9 mouse cellular contexts compared by ENCODE assay signal in genomic region chr5:134572508-134573214, GRCm38 (mm10). TPM values are rescaled to one million over a fixed set of nuclear protein-coding genes. Genes with fewer than 3 reads are reported as not detected.
DNase-seq lines count a peak whose midpoint lies in the region; ATAC-seq and TF ChIP-seq lines count a peak whose summit lies in the region.
"Had no signal": no experiment of that assay in that cellular context is flagged by ENCODE, and none has a peak within 500 bp of the region (broad histone marks: within the 10 kb centered on the region; RNA-seq: fewer than 3 reads in every experiment).

No protein-coding gene starts in this region.

- no peaks in the 10 kb centered on the region for H3K9me3 ChIP-seq in hindbrain, embryonic 14.5 days (ENCODE audit: control insufficient read depth, low read length)
- H3K9me3 ChIP-seq in liver, embryonic 13.5 days (replicated peaks): no peaks in the 10 kb centered on the region
- H3K9me3 ChIP-seq in stomach, embryonic 14.5 days (ENCODE audit: control insufficient read depth, low read depth, low read length): no peaks in the 10 kb centered on the region

- TF ChIP-seq CTCF in embryonic fibroblast, embryonic 13.5 days (IDR thresholded peaks at IDR 0.05; ENCODE audit: borderline replicate concordance, insufficient read depth, low read length): no peak

- H3K27me3 ChIP-seq in hindbrain, embryonic 14.5 days (ENCODE audit: control insufficient read depth, insufficient read depth, low read length): no peaks in the 10 kb centered on the region
- H3K27me3 ChIP-seq in liver, embryonic 13.5 days: no peaks in the 10 kb centered on the region
- no peaks in the 10 kb centered on the region for H3K27me3 ChIP-seq in stomach, embryonic 14.5 days (ENCODE audit: control insufficient read depth, insufficient read depth, low read length)

- peak; percentile 48 for DNase-seq in adrenal gland, postnatal 14 days
- DNase-seq in hindbrain, embryonic 14.5 days (ENCODE audit: low spot score): no peak
- DNase-seq in liver, embryonic 13.5 days: no peak
- DNase-seq in cerebellum, adult 18-20 months: no peak
- DNase-seq in cerebellum, adult 9-10 months: no peak
- DNase-seq in layer of hippocampus, postnatal 10 days (ENCODE audit: low spot score in 2 of 2): no peak

- H3K36me3 ChIP-seq in hindbrain, embryonic 14.5 days (replicated peaks; ENCODE audit: control insufficient read depth, insufficient read depth): no peaks in the 10 kb centered on the region
- H3K36me3 ChIP-seq in liver, embryonic 13.5 days: no peaks in the 10 kb centered on the region
- no peaks in the 10 kb centered on the region for H3K36me3 ChIP-seq in stomach, embryonic 14.5 days (ENCODE audit: control insufficient read depth, insufficient read depth, low read length)

- peak overlapping the region; percentile 72 for H3K9ac ChIP-seq in hindbrain, embryonic 14.5 days
- H3K9ac ChIP-seq in liver, embryonic 13.5 days: peak overlapping the region; percentile 58
- H3K9ac ChIP-seq in stomach, embryonic 14.5 days (replicated peaks; ENCODE audit: low read depth, low read length): peak overlapping the region; percentile 4; the same call in 1 of the 2 replicates

- H3K4me1 ChIP-seq in embryonic fibroblast, embryonic 13.5 days (ENCODE audit: control insufficient read depth, insufficient read depth, low read length): no peaks in the 10 kb centered on the region
- peaks cover 8% of the 10 kb centered on the region for H3K4me1 ChIP-seq in hindbrain, embryonic 14.5 days (replicated peaks; ENCODE audit: control insufficient read depth, insufficient read depth, low read length)
- H3K4me1 ChIP-seq in liver, embryonic 13.5 days (replicated peaks): peaks cover 40% of the 10 kb centered on the region
- H3K4me1 ChIP-seq in stomach, embryonic 14.5 days (ENCODE audit: control insufficient read depth, insufficient read depth, low read length): peaks cover 5% of the 10 kb centered on the region; the same call in 1 of the 2 replicates

- no peak overlapping the region; the same call in 1 of the 2 replicates for H3K4me3 ChIP-seq in embryonic fibroblast, embryonic 13.5 days (ENCODE audit: insufficient read depth, low read length)
- H3K4me3 ChIP-seq in hindbrain, embryonic 14.5 days (replicated peaks; ENCODE audit: low read length): peak overlapping the region; percentile 50
- H3K4me3 ChIP-seq in liver, embryonic 13.5 days (replicated peaks): peak overlapping the region; percentile 55
- peak overlapping the region; percentile 50 for H3K4me3 ChIP-seq in stomach, embryonic 14.5 days (ENCODE audit: low read depth, low read length)

- peak overlapping the region; percentile 67 for H3K27ac ChIP-seq in embryonic fibroblast, embryonic 13.5 days (ENCODE audit: insufficient read depth, low read length)
- H3K27ac ChIP-seq in hindbrain, embryonic 14.5 days: peak overlapping the region; percentile 82; the same call in 1 of the 2 replicates
- H3K27ac ChIP-seq in liver, embryonic 13.5 days: peak overlapping the region; percentile 4
- peak overlapping the region; percentile 72 for H3K27ac ChIP-seq in stomach, embryonic 14.5 days (ENCODE audit: low read length)

- peak overlapping the region; percentile 94 for H3K4me2 ChIP-seq in hindbrain, embryonic 14.5 days (replicated peaks)
- peak overlapping the region; percentile 77 for H3K4me2 ChIP-seq in liver, embryonic 13.5 days
- H3K4me2 ChIP-seq in stomach, embryonic 14.5 days (replicated peaks; ENCODE audit: low read depth, low read length): peak overlapping the region; percentile 83

- no peak for ATAC-seq in hindbrain, embryonic 14.5 days (ENCODE audit: low FRiP score)
- no peak for ATAC-seq in liver, embryonic 13.5 days (ENCODE audit: low read depth)
- ATAC-seq in stomach, embryonic 14.5 days (ENCODE audit: insufficient number of reproducible peaks, insufficient read depth, low FRiP score, low read depth): no peak

- TF ChIP-seq POLR2A in embryonic fibroblast, embryonic 13.5 days (IDR thresholded peaks at IDR 0.05; ENCODE audit: low read depth, low read length): no peak

- 42% methylated on average over 10 of the region's 10 CpGs for WGBS in hindbrain, embryonic 14.5 days
- 22% methylated on average over 10 of the region's 10 CpGs for WGBS in liver, embryonic 13.5 days (ENCODE audit: insufficient replicate concordance)
- WGBS in stomach, embryonic 14.5 days: 35% methylated on average over 10 of the region's 10 CpGs

RNA-seq across cellular contexts. Expression of gene Rfc2, which starts 8.5 kb away (rescaled TPM):
- 47.2 and 51.2 TPM in 2 replicates for total RNA-seq in adrenal gland, postnatal 14 days (2021)
- 64.6 and 81.8 TPM in 2 replicates for polyA plus RNA-seq in embryonic fibroblast, embryonic 13.5 days (2011; ENCODE audit: insufficient read length, low read depth, missing spikeins)
- 174 and 178 TPM in 2 replicates for polyA plus RNA-seq in hindbrain, embryonic 14.5 days (2014; fragmentation: Nextera tagmentation; extraction: Ambion mirVana)
- polyA plus RNA-seq in liver, embryonic 13.5 days (2015; fragmentation: Nextera tagmentation; extraction: Ambion mirVana): 233 and 246 TPM in 2 replicates
- polyA plus RNA-seq in stomach, embryonic 14.5 days (2014; fragmentation: Nextera tagmentation; extraction: Ambion mirVana): 278 and 285 TPM in 2 replicates
- 10 to 100 TPM; 63.0 to 65.2 TPM for total RNA-seq in layer of hippocampus, postnatal 10 days (2021)

RNA-seq across cellular contexts. Expression of gene Syna, which starts 12.7 kb away (rescaled TPM):
- total RNA-seq in adrenal gland, postnatal 14 days (2021): not detected in 2 replicates
- 0.40 TPM in 1 of 2 replicates, not detected in the other for polyA plus RNA-seq in embryonic fibroblast, embryonic 13.5 days (2011; ENCODE audit: insufficient read length, low read depth, missing spikeins)
- 0.25 and 0.39 TPM in 2 replicates for polyA plus RNA-seq in hindbrain, embryonic 14.5 days (2014; fragmentation: Nextera tagmentation; extraction: Ambion mirVana)
- polyA plus RNA-seq in liver, embryonic 13.5 days (2015; fragmentation: Nextera tagmentation; extraction: Ambion mirVana): not detected in 2 replicates
- 0.17 TPM in 1 of 2 replicates, not detected in the other for polyA plus RNA-seq in stomach, embryonic 14.5 days (2014; fragmentation: Nextera tagmentation; extraction: Ambion mirVana)
- total RNA-seq in layer of hippocampus, postnatal 10 days (2021): 1 to 10 TPM; 3.1 to 5.1 TPM
- total RNA-seq: neutrophil, adult 5-6 weeks had no signal

RNA-seq across cellular contexts. Expression of gene Clip2, which starts 20.4 kb away (rescaled TPM):
- 23.4 and 25.3 TPM in 2 replicates for total RNA-seq in adrenal gland, postnatal 14 days (2021)
- 20.3 and 25.6 TPM in 2 replicates for polyA plus RNA-seq in embryonic fibroblast, embryonic 13.5 days (2011; ENCODE audit: insufficient read length, low read depth, missing spikeins)
- polyA plus RNA-seq in hindbrain, embryonic 14.5 days (2014; fragmentation: Nextera tagmentation; extraction: Ambion mirVana): 16.3 and 16.8 TPM in 2 replicates
- 0.37 and 0.50 TPM in 2 replicates for polyA plus RNA-seq in liver, embryonic 13.5 days (2015; fragmentation: Nextera tagmentation; extraction: Ambion mirVana)
- polyA plus RNA-seq in stomach, embryonic 14.5 days (2014; fragmentation: Nextera tagmentation; extraction: Ambion mirVana): 4.1 and 4.4 TPM in 2 replicates
- 100 to 1,000 TPM; 124 to 133 TPM for total RNA-seq in layer of hippocampus, postnatal 10 days (2021)

RNA-seq across cellular contexts. Expression of gene Lat2, which starts 42.2 kb away (rescaled TPM):
- total RNA-seq in adrenal gland, postnatal 14 days (2021): 2.2 and 7.1 TPM in 2 replicates
- 0.40 and 2.3 TPM in 2 replicates for polyA plus RNA-seq in embryonic fibroblast, embryonic 13.5 days (2011; ENCODE audit: insufficient read length, low read depth, missing spikeins)
- polyA plus RNA-seq in hindbrain, embryonic 14.5 days (2014; fragmentation: Nextera tagmentation; extraction: Ambion mirVana): 1.1 and 1.5 TPM in 2 replicates
- 1.6 TPM in 2 replicates for polyA plus RNA-seq in liver, embryonic 13.5 days (2015; fragmentation: Nextera tagmentation; extraction: Ambion mirVana)
- polyA plus RNA-seq in stomach, embryonic 14.5 days (2014; fragmentation: Nextera tagmentation; extraction: Ambion mirVana): 1.2 and 1.6 TPM in 2 replicates
- total RNA-seq in layer of hippocampus, postnatal 10 days (2021): 1 to 10 TPM; 2.0 to 3.7 TPM

Comparison
In these comparisons a context has a peak if more than half of its experiments do, and no peak if none do; other contexts are left out.
1. H3K27ac ChIP-seq: peak in every context shown above with its lines; median percentile 82 in hindbrain, embryonic 14.5 days; 72 in stomach, embryonic 14.5 days; 67 in embryonic fibroblast, embryonic 13.5 days; 4 in liver, embryonic 13.5 days.
2. H3K9ac ChIP-seq: peak in every context shown above with its lines; median percentile 72 in hindbrain, embryonic 14.5 days; 58 in liver, embryonic 13.5 days; 4 in stomach, embryonic 14.5 days.